Mouse (Mus musculus): Measurements from ENCODE around the gene Gm11562. TPM values are rescaled to one million over a fixed set of nuclear protein-coding genes. Genes with fewer than 3 reads are reported as not detected.
"Not testable (repeated sequence)": the region's sequence is repeated elsewhere in the genome, so short reads cannot be mapped to it uniquely, and the experiment has no call there.

The Gm11562 gene
- not detected for total RNA-seq (2021)
- long read RNA-seq, experiment 1: 0 reads
- long read RNA-seq, experiment 2: 0 reads

DNA sequence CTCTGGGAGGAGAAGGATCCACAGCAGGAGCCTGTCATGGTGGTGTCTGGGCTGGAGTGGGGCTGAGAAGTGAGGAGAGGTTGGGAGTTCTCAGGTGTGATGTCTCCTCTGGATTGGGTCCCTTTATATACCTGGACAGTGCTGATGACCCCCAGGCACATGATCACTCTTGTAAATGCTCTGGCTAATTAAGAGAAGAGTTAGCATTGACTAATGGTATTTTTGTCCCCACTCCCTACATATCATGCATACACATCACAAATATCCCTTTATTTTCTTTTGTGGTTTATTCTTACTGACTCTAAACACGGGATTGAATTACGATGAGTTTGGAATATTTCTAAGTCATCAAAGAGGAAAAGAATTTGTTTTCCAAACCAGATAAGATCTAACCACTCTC lies at the start of gene Gm11562:
Gene Gm11562 (minus strand): TSS at position 101 of the 400 bp plus-strand sequence.
- intact Hi-C loops (cut with DNase I): no loop called here
- no peak for DNase-seq (ENCODE audit: extremely low spot score in 1 of 2, low spot score in 2 of 2)
- no peak for TF ChIP-seq CTCF (IDR thresholded peaks at IDR 0.05)
- Histone ChIP-seq H3K4me3 (no peak within 1 kb of the TSS), H3K27ac (no peak within 1 kb of the TSS)

- no peak for DNase-seq (ENCODE audit: extremely low spot score in 1 of 2, low spot score in 2 of 2)
- Histone ChIP-seq H3K4me3 (no peak within 1 kb of the TSS), H3K27ac (no peak within 1 kb of the TSS)
- no peak for TF ChIP-seq CTCF (IDR thresholded peaks at IDR 0.05)
- intact Hi-C loops (cut with DNase I): no loop called here
Measured at GRCm38 (mm10) chr11:99665860-99666259, 45.6 kb upstream of the Gm11562 start, which contains the start of gene Krtap4-6. Krtap4-6 (minus strand) TSS chr11:99665960.

DNA sequence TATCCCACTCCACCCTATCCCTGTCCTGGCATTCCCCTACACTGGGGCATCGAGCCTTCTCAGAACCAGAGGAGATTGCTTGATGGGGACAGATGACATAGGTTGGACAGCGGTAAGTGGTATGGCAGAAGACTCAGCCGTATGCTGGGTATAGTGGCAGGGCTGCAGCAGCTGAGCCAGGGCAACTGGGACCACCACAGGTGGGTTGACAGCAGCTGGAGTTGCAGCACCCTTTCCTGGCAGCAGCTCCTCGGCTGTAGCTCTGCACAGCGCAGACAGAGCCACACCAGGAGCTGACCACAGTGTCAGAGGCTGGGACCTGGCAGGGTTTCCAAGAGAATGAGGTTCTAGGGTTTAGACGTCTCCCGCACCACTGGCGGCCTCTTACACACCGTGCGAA lies 42.6 kb upstream of the Gm11562 start:
- H3K27ac ChIP-seq: no peak overlapping the region
- H3K4me3 ChIP-seq: no peak overlapping the region
- no peak for DNase-seq (ENCODE audit: extremely low spot score in 1 of 2, low spot score in 2 of 2)
- TF ChIP-seq CTCF (IDR thresholded peaks at IDR 0.05): no peak
- intact Hi-C loops (cut with DNase I): no loop called here

DNA sequence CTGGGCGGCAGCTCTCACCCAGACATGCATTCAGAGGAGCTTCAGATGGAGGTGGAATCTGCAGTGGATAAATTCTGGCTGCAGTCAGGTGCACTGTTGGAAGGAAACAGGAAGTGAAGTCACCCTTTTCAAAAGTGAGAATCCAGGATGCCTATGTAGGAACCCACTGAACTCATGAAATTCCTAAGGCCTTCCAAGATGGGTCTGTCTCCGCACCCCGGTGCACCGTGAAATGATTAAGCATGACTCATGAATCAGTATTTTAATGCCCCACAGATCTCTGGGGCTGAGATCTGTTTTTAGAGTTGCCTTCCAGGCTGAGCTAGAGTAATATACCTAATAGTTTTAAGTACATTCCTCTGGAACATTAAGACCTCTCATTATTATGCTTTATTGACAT lies 39.0 kb upstream of the Gm11562 start:
- Histone ChIP-seq H3K27ac (no peak overlapping the region), H3K4me3 (no peak overlapping the region)
- no peak for TF ChIP-seq CTCF (IDR thresholded peaks at IDR 0.05)
- intact Hi-C loops (cut with DNase I): no loop called here
- no peak for DNase-seq (ENCODE audit: extremely low spot score in 1 of 2, low spot score in 2 of 2)

GRCm38 (mm10) chr11:99658467-99659010 lies 38.3 kb upstream of the Gm11562 start, which contains the start of gene Gm11563:
Gm11563 (minus strand) TSS chr11:99658960.
- H3K27ac ChIP-seq; DNase-seq (ENCODE audit: extremely low spot score in 1 of 2, low spot score in 2 of 2); intact Hi-C loops (cut with DNase I); H3K4me3 ChIP-seq: not testable (repeated sequence)

DNA sequence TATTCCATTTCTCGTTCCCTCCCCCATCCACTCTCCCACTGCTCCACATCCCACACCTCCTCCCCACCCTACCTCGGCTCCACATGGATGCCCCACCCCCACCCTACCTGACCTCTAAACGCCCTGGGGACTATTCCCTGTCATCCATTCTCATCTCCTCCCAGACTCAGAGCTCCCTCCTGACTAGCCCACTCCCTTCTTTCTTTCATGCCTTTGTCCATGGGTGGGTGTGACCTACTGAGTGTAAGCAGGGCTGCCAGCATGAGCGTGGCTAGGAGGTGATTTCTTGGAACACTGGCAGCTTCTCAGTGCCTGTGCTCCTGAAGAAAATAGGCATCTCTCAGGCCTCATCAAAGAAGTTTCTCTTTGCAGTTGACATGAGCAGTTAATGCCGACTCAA lies 36.8 kb upstream of the Gm11562 start:
- TF ChIP-seq CTCF (IDR thresholded peaks at IDR 0.05): no peak
- no peak for DNase-seq (ENCODE audit: extremely low spot score in 1 of 2, low spot score in 2 of 2)
- intact Hi-C loops (cut with DNase I): no loop called here
- Histone ChIP-seq H3K27ac (no peak overlapping the region), H3K4me3 (no peak overlapping the region)

DNA sequence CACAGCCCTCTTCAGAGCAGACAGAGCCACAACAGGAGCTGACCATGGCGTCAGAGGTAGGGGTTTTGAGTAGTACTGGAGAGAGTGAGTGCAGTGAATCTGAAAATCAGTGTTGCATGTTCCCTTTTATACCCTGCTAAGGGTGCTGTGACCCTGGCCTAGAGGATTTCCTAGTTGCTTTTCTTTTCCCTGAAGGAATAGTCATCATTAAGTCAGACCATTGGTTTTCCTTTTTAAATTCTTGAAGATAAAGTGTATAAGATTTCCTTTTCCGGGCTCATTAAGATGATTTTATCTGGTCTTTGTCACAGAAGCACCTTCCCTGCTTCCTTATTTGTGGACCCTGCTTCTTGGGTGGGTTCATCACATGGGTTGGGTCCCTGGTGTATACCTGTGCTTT lies 29.9 kb upstream of the Gm11562 start, which contains the start of gene Gm11555:
Gene Gm11555 (minus strand): TSS at position 101 of the 400 bp plus-strand sequence.
- intact Hi-C loops (cut with DNase I): no loop called here
- Histone ChIP-seq H3K27ac (no peak within 1 kb of the TSS), H3K4me3 (no peak within 1 kb of the TSS)
- no peak for TF ChIP-seq CTCF (IDR thresholded peaks at IDR 0.05)
- no peak for DNase-seq (ENCODE audit: extremely low spot score in 1 of 2, low spot score in 2 of 2)

- DNase-seq (ENCODE audit: extremely low spot score in 1 of 2, low spot score in 2 of 2): peak in 1 of 2 experiments; percentile 21
- Histone ChIP-seq H3K27ac (0 out of 2 replicates have a peak overlapping the region, but pooled peaks have one; percentile 1), H3K4me3 (no peak overlapping the region)
- intact Hi-C loops (cut with DNase I): loop anchor here (5.0 kb wide), 1 partner anchor 179 kb away; no protein-coding TSS in a partner anchor
- TF ChIP-seq CTCF (IDR thresholded peaks at IDR 0.05): no peak
Measured at GRCm38 (mm10) chr11:99646444-99646843, 26.2 kb upstream of the Gm11562 start.

DNA sequence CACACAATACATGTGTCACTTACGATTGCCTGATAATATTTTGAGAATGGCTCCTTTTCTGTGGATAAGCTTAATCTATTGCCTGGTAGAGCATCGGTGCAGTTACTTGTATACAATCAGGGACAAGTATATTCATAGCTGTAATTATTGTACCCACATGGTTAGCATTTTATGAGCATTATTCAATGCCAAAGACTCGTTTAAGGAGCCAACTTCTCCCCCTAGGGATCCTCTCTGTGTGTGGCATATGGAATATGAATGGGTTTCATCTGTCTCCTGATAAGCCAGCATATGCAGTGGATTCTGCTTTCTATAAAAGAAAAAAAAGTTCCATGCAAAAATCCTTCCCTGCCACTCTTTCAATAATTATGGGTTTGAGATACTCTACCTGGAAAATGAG lies 24.1 kb upstream of the Gm11562 start:
- TF ChIP-seq CTCF (IDR thresholded peaks at IDR 0.05): no peak
- DNase-seq (ENCODE audit: extremely low spot score in 1 of 2, low spot score in 2 of 2): no peak
- Histone ChIP-seq H3K27ac (no peak overlapping the region), H3K4me3 (no peak overlapping the region)
- intact Hi-C loops (cut with DNase I): no loop called here

DNA sequence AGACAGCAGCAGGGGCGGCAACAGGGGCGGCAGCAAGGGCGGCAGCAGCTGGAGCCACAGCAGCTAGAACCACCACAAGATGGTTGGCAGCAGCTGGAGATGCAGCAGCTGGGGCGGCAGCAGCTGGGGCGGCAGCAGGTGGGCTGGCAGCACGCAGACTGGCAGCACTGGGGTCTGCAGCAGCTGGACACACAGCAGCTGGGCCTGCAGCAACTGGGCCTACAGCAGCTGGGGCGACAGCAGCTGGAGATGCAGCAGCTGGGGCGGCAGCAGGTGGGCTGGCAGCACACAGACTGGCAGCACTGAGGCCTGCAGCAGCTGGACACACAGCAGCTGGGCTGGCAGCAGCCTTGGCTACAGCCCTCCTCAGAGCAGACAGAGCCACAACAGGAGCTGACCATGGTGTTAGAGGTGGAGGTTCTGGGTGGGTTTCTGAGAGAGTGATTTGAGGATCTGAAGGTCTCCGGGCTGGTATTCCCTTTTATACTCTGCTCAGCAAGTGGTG lies 23.5 kb upstream of the Gm11562 start, which contains the start of gene Krtap4-7:
Gene Krtap4-7 (minus strand): TSS at position 455 of the 505 bp plus-strand sequence.
- H3K27ac ChIP-seq; intact Hi-C loops (cut with DNase I); H3K4me3 ChIP-seq; DNase-seq (ENCODE audit: extremely low spot score in 1 of 2, low spot score in 2 of 2): not testable (repeated sequence)

GRCm38 (mm10) chr11:99640926-99641325 lies 20.7 kb upstream of the Gm11562 start:
- Histone ChIP-seq H3K4me3 (no peak overlapping the region), H3K27ac (no peak overlapping the region)
- DNase-seq (ENCODE audit: extremely low spot score in 1 of 2, low spot score in 2 of 2): no peak
- no peak for TF ChIP-seq CTCF (IDR thresholded peaks at IDR 0.05)
- intact Hi-C loops (cut with DNase I): no loop called here

GRCm38 (mm10) chr11:99637086-99637485 lies 16.9 kb upstream of the Gm11562 start:
- Histone ChIP-seq H3K27ac (no peak overlapping the region), H3K4me3 (no peak overlapping the region)
- no peak for DNase-seq (ENCODE audit: extremely low spot score in 1 of 2, low spot score in 2 of 2)
- no peak for TF ChIP-seq CTCF (IDR thresholded peaks at IDR 0.05)
- intact Hi-C loops (cut with DNase I): no loop called here
